Mouse (Mus musculus) cerebellum, adult 2 months (tissue): Measurements from ENCODE around the gene Olfr1109.

Source experiments
- CTCF ChIP-seq: fragments of 200-500 bp; IDR thresholded peaks from 2 replicates; pipeline ENCODE4 v1.5.1; 2011; ENCODE audit warnings: low read depth, mild to moderate bottlenecking, control low read depth, low read length, moderate library complexity, borderline replicate concordance; ENCODE audit not compliant: insufficient read depth
- POLR2A ChIP-seq: fragments of 200-500 bp; IDR thresholded peaks from 2 replicates; pipeline ENCODE4 v1.6.1; 2011; ENCODE audit warnings: low read length, control low read depth, borderline replicate concordance; ENCODE audit not compliant: insufficient read depth

- TF ChIP-seq CTCF (no peak), POLR2A (no peak)
Measured at GRCm38 (mm10) chr2:87052173-87052572, 43.6 kb downstream of the Olfr1109 start, which contains the start of gene Olfr1106.
